Mouse (Mus musculus): ENCODE results near the gene Mymk. TPM values are rescaled to one million over a fixed set of nuclear protein-coding genes. Genes with fewer than 3 reads are reported as not detected.

The Mymk gene
- total RNA-seq, 4 experiments from 2014 or later, result 0.44 to 1.5 (median 1.2) TPM

DNA sequence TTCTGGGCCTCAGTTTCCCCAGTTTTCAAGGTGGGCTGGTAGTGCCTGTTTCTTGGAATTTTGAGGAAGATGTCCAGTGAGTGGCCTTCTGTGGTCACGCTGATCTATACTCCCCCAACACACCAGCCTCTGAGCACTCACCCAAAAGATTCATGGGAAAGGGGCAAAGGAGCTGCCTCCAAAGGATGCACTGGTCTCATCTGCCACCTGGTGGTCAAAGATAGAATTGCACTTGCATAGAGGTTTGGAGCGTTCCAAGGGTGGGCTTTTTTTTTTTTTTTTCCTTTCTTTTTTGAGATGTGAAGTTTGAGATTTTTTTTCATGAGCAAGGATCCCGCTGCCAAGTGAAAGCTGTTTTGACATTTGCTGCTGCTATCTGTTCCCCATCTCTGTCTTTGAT lies 33.4 kb downstream of the Mymk start:
- no peak for DNase-seq (ENCODE audit: low spot score in 2 of 2)

GRCm38 (mm10) chr2:27037008-27037407 lies 35.0 kb downstream of the Mymk start:
- no peak for DNase-seq (ENCODE audit: low spot score in 2 of 2)

- DNase-seq (ENCODE audit: low spot score in 2 of 2), result no peak
These were observed 36.0 kb downstream of the Mymk start for GRCm38 (mm10) chr2:27036003-27036402.

DNA sequence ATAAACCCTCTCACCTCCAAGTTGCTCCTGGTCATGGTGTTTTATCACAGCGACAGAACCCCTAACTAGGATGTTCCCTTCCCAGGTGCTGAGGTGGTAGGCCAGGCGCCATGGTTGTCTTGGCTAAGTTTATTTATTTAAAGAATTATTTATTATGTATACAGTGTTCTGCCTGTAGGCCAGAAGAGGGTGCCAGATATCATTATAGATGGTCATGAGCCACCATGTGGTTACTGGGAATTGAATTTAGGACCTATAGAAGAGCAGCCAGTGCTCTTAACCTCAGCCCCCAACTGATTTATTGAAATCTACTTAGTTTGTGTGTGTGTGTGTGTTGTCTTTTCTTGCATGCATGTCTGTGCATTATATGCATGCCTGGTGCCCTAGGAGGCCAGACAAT lies 39.6 kb downstream of the Mymk start:
- no peak for DNase-seq (ENCODE audit: low spot score in 2 of 2)

DNA sequence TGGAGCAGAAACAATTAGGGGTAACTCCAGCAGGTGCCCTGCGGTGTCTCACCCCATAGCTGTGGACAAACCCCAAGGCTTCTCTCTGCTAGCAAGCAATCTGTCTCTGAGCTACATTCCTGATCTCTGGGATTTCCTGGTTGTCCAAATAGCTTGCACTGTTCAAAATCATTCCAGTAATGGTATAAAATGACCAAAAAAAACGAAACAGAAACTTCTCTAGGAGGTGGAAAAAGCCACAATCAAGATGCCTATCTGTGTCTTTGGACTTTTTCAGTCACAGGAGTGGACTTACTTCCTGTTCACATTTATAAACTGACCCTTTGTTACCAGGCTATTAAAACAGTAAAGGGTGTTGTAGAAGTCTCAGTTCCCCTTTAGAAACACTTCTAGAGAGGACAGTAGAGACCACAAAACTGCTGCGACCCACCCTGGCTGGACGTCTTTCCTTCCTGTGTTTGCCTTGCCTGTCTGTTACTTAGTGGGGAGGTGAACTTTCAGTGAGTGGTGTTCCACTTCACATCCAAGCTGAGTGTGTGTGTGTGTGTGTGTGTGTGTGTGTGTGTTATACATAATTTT lies 43.5 kb downstream of the Mymk start:
- DNase-seq (ENCODE audit: low spot score in 2 of 2), result no peak

GRCm38 (mm10) chr2:27027618-27028436 lies 44.2 kb downstream of the Mymk start, which contains the start of gene Slc2a6:
Slc2a6 (minus strand) TSS chr2:27027998.
- DNase-seq (ENCODE audit: low spot score in 2 of 2), result peak; percentile 77 to 93

GRCm38 (mm10) chr2:27026857-27027617 lies 44.9 kb downstream of the Mymk start:
- DNase-seq (ENCODE audit: low spot score in 2 of 2), result no peak

- no peak for DNase-seq (ENCODE audit: low spot score in 2 of 2)
These were observed 45.6 kb downstream of the Mymk start for GRCm38 (mm10) chr2:27026332-27026731.

- DNase-seq (ENCODE audit: low spot score in 2 of 2), result no peak
These were observed 46.4 kb downstream of the Mymk start for GRCm38 (mm10) chr2:27025545-27025944.

DNA sequence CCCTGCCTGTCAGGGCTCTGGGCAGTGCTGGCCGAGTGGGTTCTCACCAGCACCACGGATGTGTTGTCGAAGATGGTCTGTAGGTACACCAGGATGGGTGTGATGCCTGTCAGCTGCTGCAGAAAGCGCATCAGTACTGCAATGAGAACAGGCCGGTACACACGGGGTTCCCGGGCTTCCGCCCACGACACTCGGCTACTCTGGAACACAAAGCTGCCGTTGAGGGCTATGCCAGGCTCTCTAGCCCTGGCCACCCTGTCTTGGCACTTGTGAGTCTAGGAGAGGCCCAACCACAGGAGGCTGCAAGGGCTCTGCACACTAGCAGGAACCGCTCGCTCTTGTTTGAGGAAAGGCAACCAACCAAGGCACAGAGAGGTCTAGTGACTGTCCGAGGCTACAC lies 47.8 kb downstream of the Mymk start:
- no peak for DNase-seq (ENCODE audit: low spot score in 2 of 2)

GRCm38 (mm10) chr2:27022612-27023011 lies 49.4 kb downstream of the Mymk start:
- DNase-seq (ENCODE audit: low spot score in 2 of 2), result no peak

DNA sequence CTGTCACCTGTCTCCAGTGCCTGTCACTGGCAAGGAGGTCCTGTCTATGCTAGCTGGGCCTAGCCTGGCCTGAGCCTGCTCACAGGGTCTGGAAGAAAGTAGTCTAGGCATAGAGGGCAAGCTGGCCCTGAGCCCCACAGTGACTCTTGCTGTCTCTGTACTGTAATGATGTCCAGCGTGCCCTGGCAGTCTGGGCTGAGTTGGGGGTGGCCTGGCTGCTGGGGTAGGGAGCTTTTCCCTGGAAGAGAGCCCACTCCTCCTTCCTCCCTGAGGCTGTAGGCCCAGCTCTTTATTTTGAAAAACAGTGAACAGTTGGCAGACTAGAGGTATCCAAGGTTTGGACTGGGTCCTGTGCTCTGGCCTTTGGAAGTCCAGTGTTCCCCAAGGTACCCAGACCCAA lies 50.9 kb downstream of the Mymk start:
- DNase-seq (ENCODE audit: low spot score in 2 of 2), result no peak

GRCm38 (mm10) chr2:27019530-27019929 lies 52.4 kb downstream of the Mymk start:
- no peak for DNase-seq (ENCODE audit: low spot score in 2 of 2)

GRCm38 (mm10) chr2:27017802-27018201 lies 54.2 kb downstream of the Mymk start:
- DNase-seq (ENCODE audit: low spot score in 2 of 2), result no peak

Other genes with a start within 250 kb of the Mymk start
- not detected for gene Abo, start 207.2 kb downstream of the Mymk start, total RNA-seq (2022)
- 10 to 100 TPM; 20.4 to 26.5 (median 25.8) TPM for gene Surf6, start 169.3 kb downstream of the Mymk start, total RNA-seq (2022)
- gene Med22, start 161.5 kb downstream of the Mymk start, total RNA-seq (2022), result 10 to 100 TPM; 46.7 to 55.4 (median 50.1) TPM
- 100 to 1,000 TPM; 215 to 270 (median 238) TPM for gene Rpl7a, start 161.4 kb downstream of the Mymk start, total RNA-seq (2022)
- 10 to 100 TPM; 33.1 to 38.0 (median 36.3) TPM for gene Surf2, start 155.8 kb downstream of the Mymk start, total RNA-seq (2022)
- 100 to 1,000 TPM; 116 to 127 (median 120) TPM for gene Surf1, start 155.6 kb downstream of the Mymk start, total RNA-seq (2022)
- gene Surf4, start 138.3 kb downstream of the Mymk start, total RNA-seq (2022), result 10 to 100 TPM; 46.2 to 51.8 (median 49.9) TPM
- gene Stkld1, start 138.1 kb downstream of the Mymk start, total RNA-seq (2022), result under 1 TPM in 2 of 4 experiments, not detected in 2; 0.16 to 0.42 TPM
- 10 to 100 TPM; 43.4 to 54.7 (median 46.8) TPM for gene Rexo4, start 107.8 kb downstream of the Mymk start, total RNA-seq (2022)
- 1 to 10 TPM; 1.2 to 1.6 (median 1.4) TPM for gene Adamts13, start 98.8 kb downstream of the Mymk start, total RNA-seq (2022)
- gene Cacfd1, start 62.3 kb downstream of the Mymk start, total RNA-seq (2022), result 10 to 100 TPM; 42.4 to 46.5 (median 44.1) TPM
- gene Slc2a6, start 44.2 kb downstream of the Mymk start, total RNA-seq (2022), result 10 to 100 TPM; 21.1 to 28.3 (median 27.8) TPM
- gene Adamtsl2, start 7.2 kb upstream of the Mymk start, total RNA-seq (2022), result 10 to 100 TPM; 12.6 to 18.4 (median 15.6) TPM
- gene Fam163b, start 70.3 kb upstream of the Mymk start, total RNA-seq (2022), result 100 to 1,000 TPM in 1 of 4 experiments, 10 to 100 TPM in 3; 95.8 to 105 (median 98.8) TPM
- gene Dbh, start 93.1 kb upstream of the Mymk start, total RNA-seq (2022), result under 1 TPM; 0.20 to 0.53 (median 0.43) TPM
- gene Sardh, start 176.2 kb upstream of the Mymk start, total RNA-seq (2022), result 10 to 100 TPM in 1 of 4 experiments, 1 to 10 TPM in 3; 8.0 to 12.6 (median 9.3) TPM

Data from left cerebral cortex, adult 8-10 months (tissue).